Mouse (Mus musculus) adrenal gland, adult 2 months (tissue): ENCODE measurements around the gene Tomm20. TPM values are rescaled to one million over a fixed set of nuclear protein-coding genes. Genes with fewer than 3 reads are reported as not detected.
"Not testable (repeated sequence)": the region's sequence is repeated elsewhere in the genome, so short reads cannot be mapped to it uniquely, and the experiment has no call there.

Source experiments
- DNase-seq: peaks from one replicate; pipeline ENCODE4 v3.0.0; 2021
- long read RNA-seq: library from polyadenylated mRNA; stranded (forward); transcript quantifications from one replicate; pipeline ENCODE4 v2.0.0, GENCODE M21; 2021
- polyA plus RNA-seq: library from polyadenylated mRNA; depleted of rRNA; stranded (reverse); fragments of >200 nt; gene quantifications from 2 replicates; pipeline ENCODE4 v1.2.3, GENCODE M21; 2012; rRNA removed
- total RNA-seq, 2 experiments: library from RNA; stranded (reverse); gene quantifications; 2 replicates each; pipeline ENCODE4 v1.2.3; 2021

The Tomm20 gene
- total RNA-seq: 100 to 1,000 TPM; 171 to 206 TPM
- 1,002 and 1,582 TPM in 2 replicates for polyA plus RNA-seq
- long read RNA-seq, full-length matches to known transcripts: 256 of 262 reads
- long read RNA-seq, partial matches to known transcripts: 0 of 262 reads
- long read RNA-seq, other reads (novel, unspliced or antisense): 6 of 262 reads

GRCm38 (mm10) chr8:126945730-126946163 lies at the start of gene Tomm20:
Gene Tomm20 (minus strand): TSS chr8:126945844.
- DNase-seq: peak; percentile 99

GRCm38 (mm10) chr8:126994506-126994905 lies 48.9 kb upstream of the Tomm20 start:
- DNase-seq: no peak

- no peak for DNase-seq
Measured at GRCm38 (mm10) chr8:126989363-126990153, 43.9 kb upstream of the Tomm20 start.

GRCm38 (mm10) chr8:126988346-126989006 lies 42.8 kb upstream of the Tomm20 start:
- DNase-seq: no peak

- DNase-seq: peak; percentile 77
Measured at GRCm38 (mm10) chr8:126986495-126986894, 40.9 kb upstream of the Tomm20 start.

- DNase-seq: no peak
Measured at GRCm38 (mm10) chr8:126980046-126980445, 34.4 kb upstream of the Tomm20 start.

GRCm38 (mm10) chr8:126979091-126979920 lies 33.7 kb upstream of the Tomm20 start:
- DNase-seq: peak; percentile 31

GRCm38 (mm10) chr8:126978535-126978934 lies 32.9 kb upstream of the Tomm20 start:
- DNase-seq: not testable (repeated sequence)

- DNase-seq: no peak
Measured at GRCm38 (mm10) chr8:126978028-126978427, 32.4 kb upstream of the Tomm20 start.

- no peak for DNase-seq
Measured at GRCm38 (mm10) chr8:126976608-126977348, 31.1 kb upstream of the Tomm20 start.

GRCm38 (mm10) chr8:126975706-126976105 lies 30.1 kb upstream of the Tomm20 start:
- no peak for DNase-seq

- no peak for DNase-seq
Measured at GRCm38 (mm10) chr8:126974511-126974910, 28.9 kb upstream of the Tomm20 start.

- DNase-seq: no peak
Measured at GRCm38 (mm10) chr8:126973686-126974265, 28.1 kb upstream of the Tomm20 start.

GRCm38 (mm10) chr8:126972649-126973048 lies 27.0 kb upstream of the Tomm20 start:
- no peak for DNase-seq

- no peak for DNase-seq
Measured at GRCm38 (mm10) chr8:126972102-126972501, 26.5 kb upstream of the Tomm20 start.

- DNase-seq: no peak
Measured at GRCm38 (mm10) chr8:126971314-126971664, 25.6 kb upstream of the Tomm20 start.

GRCm38 (mm10) chr8:126970579-126971313 lies 25.1 kb upstream of the Tomm20 start, which contains the start of gene Rbm34:
Gene Rbm34 (minus strand): TSS chr8:126971071.
- peak; percentile 95 for DNase-seq

- no peak for DNase-seq
Measured at GRCm38 (mm10) chr8:126969546-126969945, 23.9 kb upstream of the Tomm20 start.

- DNase-seq: no peak
Measured at GRCm38 (mm10) chr8:126968107-126968506, 22.5 kb upstream of the Tomm20 start.

GRCm38 (mm10) chr8:126965246-126965645 lies 19.6 kb upstream of the Tomm20 start:
- DNase-seq: no peak
